Mouse (Mus musculus) gastrocnemius, postnatal 4 days (tissue): ENCODE results near the gene Sec14l3. TPM values are rescaled to one million over a fixed set of nuclear protein-coding genes. Genes with fewer than 3 reads are reported as not detected.

Experiments used
- DNase-seq, 2 experiments: peaks; one replicate each; pipeline ENCODE4 v3.0.0; 2021 to 2022; ENCODE audit warnings: low spot score in 2 of 2, mixed read lengths in 2 of 2
- total RNA-seq, 2 experiments: library from RNA; stranded (reverse); gene quantifications; 2 replicates each; pipeline ENCODE4 v1.2.3; 2021

The Sec14l3 gene
- total RNA-seq, 2 experiments from 2014 or later, result not detected

DNA sequence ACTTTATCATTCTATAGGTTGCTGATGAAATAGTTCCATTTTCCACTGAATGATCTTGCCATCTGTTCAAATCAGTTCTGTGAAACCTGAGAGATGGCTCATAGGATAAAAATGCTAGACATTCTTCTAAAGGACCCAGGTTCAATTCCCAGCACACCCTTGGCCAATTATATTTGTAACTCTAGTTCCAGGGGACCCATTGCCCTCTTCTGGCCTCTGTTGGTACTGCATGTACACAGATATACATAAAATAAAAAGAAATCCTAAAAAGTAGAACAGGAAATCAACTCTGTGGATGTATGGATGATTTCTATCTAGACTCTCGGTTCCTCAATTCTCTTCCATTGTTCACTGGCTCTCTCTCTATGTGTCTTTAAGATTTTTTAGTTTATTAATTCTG lies 62.4 kb downstream of the Sec14l3 start:
- DNase-seq, result no peak

Other genes starting within 250 kb of the Sec14l3 start
- gene Osbp2, start 200.9 kb upstream of the Sec14l3 start, total RNA-seq, result 1 to 10 TPM; 1.1 to 1.7 TPM
- under 1 TPM; 0.17 to 0.21 TPM for gene 4921536K21Rik, start 169.7 kb upstream of the Sec14l3 start, total RNA-seq
- 1 to 10 TPM; 4.3 to 4.7 TPM for gene Dusp18, start 169.6 kb upstream of the Sec14l3 start, total RNA-seq
- 10 to 100 TPM; 11.1 to 11.5 TPM for gene Slc35e4, start 150.2 kb upstream of the Sec14l3 start, total RNA-seq
- 10 to 100 TPM; 25.2 to 32.3 TPM for gene Tcn2, start 132.7 kb upstream of the Sec14l3 start, total RNA-seq
- gene Pes1, start 100.9 kb upstream of the Sec14l3 start, total RNA-seq, result 10 to 100 TPM; 47.7 to 53.1 TPM
- not detected for gene 4930556J24Rik, start 88.1 kb upstream of the Sec14l3 start, total RNA-seq
- gene Gal3st1, start 81.2 kb upstream of the Sec14l3 start, total RNA-seq, result 1 to 10 TPM; 4.9 to 5.0 TPM
- gene Sec14l4, start 33.4 kb upstream of the Sec14l3 start, total RNA-seq, result under 1 TPM in 1 of 2 experiments, not detected in 1; 0.18 TPM
- 10 to 100 TPM in 1 of 2 experiments, 1 to 10 TPM in 1; 10.0 to 12.5 TPM for gene Mtfp1, start 30.6 kb downstream of the Sec14l3 start, total RNA-seq
- gene Sec14l2, start 58.6 kb downstream of the Sec14l3 start, total RNA-seq, result 1 to 10 TPM; 2.3 to 2.6 TPM
- 10 to 100 TPM; 12.8 to 18.1 TPM for gene Rnf215, start 70.4 kb downstream of the Sec14l3 start, total RNA-seq
- gene Ccdc157, start 95.5 kb downstream of the Sec14l3 start, total RNA-seq, result 10 to 100 TPM in 1 of 2 experiments, 1 to 10 TPM in 1; 8.7 to 10.3 TPM
- 10 to 100 TPM; 41.2 to 50.6 TPM for gene Sf3a1, start 95.5 kb downstream of the Sec14l3 start, total RNA-seq
- 10 to 100 TPM; 10.1 to 12.2 TPM for gene Tbc1d10a, start 121.9 kb downstream of the Sec14l3 start, total RNA-seq
- gene Castor1, start 153.4 kb downstream of the Sec14l3 start, total RNA-seq, result 1 to 10 TPM; 8.7 to 9.8 TPM
- under 1 TPM; 0.22 to 0.36 TPM for gene Osm, start 171.6 kb downstream of the Sec14l3 start, total RNA-seq
- 1 to 10 TPM; 1.3 to 2.1 TPM for gene Lif, start 192.7 kb downstream of the Sec14l3 start, total RNA-seq